Mouse (Mus musculus) bone marrow, adult 2 months (tissue): ENCODE results near the gene Ubxn7.

Experiments
- CTCF ChIP-seq: fragments of 200-500 bp; IDR thresholded peaks from 2 replicates; pipeline ENCODE4 v1.5.1; 2011; ENCODE audit warnings: low read length, control low read depth; ENCODE audit not compliant: control insufficient read depth, insufficient read depth
- POLR2A ChIP-seq: fragments of 200-500 bp; IDR thresholded peaks from 2 replicates; pipeline ENCODE4 v1.6.1; 2011; ENCODE audit warnings: low read depth, mild to moderate bottlenecking, control low read depth, low read length, borderline replicate concordance; ENCODE audit not compliant: control insufficient read depth

GRCm38 (mm10) chr16:32330876-32331670 is 984 bp upstream of the Ubxn7 start:
- TF ChIP-seq CTCF (no peak), POLR2A (no peak)
